Mouse (Mus musculus): ENCODE results near the gene Cacna1e. TPM values are rescaled to one million over a fixed set of nuclear protein-coding genes. Genes with fewer than 3 reads are reported as not detected.

The Cacna1e gene
- polyA plus RNA-seq, 1 experiment from 2014 or later = 2.3 TPM

DNA sequence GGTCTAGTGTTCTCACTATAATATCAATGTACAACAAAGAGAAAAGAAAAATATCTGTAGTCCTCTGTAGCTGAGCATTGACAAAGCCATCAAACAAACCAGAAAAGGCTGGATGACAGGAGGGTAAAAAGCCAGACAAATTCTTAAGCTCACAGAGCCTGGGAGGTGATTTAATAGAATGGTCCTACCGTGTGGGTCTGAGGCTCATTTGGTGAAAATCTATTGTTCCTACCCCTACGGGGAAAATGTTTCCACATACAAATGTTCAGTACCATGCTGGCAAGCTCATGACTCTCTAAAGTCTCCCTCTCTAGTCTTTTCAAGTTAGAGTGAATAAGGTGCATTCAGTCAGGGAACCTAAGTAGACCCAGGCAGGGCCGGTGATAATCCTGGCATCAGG lies 206.2 kb downstream of the Cacna1e start:
- Histone ChIP-seq H3K4me1 (ENCODE audit: control insufficient read depth, insufficient read depth, low read length) (no peaks in the 10 kb centered on the region), H3K27ac (ENCODE audit: low read length) (no peak overlapping the region), H3K27me3 (ENCODE audit: control insufficient read depth, insufficient read depth, low read length) (no peaks in the 10 kb centered on the region), H3K4me2 (replicated peaks; ENCODE audit: low read depth, low read length) (no peak overlapping the region), H3K9ac (replicated peaks; ENCODE audit: low read depth, low read length) (no peak overlapping the region), H3K36me3 (ENCODE audit: control insufficient read depth, insufficient read depth, low read length) (no peaks in the 10 kb centered on the region), H3K9me3 (ENCODE audit: control insufficient read depth, low read depth, low read length) (no peaks in the 10 kb centered on the region), H3K4me3 (ENCODE audit: low read depth, low read length) (no peak overlapping the region)
- no peak for ATAC-seq (ENCODE audit: insufficient number of reproducible peaks, insufficient read depth, low FRiP score, low read depth)
- WGBS = 88% methylated on average over 3 of the region's 3 CpGs

GRCm38 (mm10) chr1:154677677-154678076 lies 206.6 kb downstream of the Cacna1e start:
- Histone ChIP-seq H3K27me3 (ENCODE audit: control insufficient read depth, insufficient read depth, low read length) (no peaks in the 10 kb centered on the region), H3K4me2 (replicated peaks; ENCODE audit: low read depth, low read length) (no peak overlapping the region), H3K36me3 (ENCODE audit: control insufficient read depth, insufficient read depth, low read length) (no peaks in the 10 kb centered on the region), H3K4me3 (ENCODE audit: low read depth, low read length) (no peak overlapping the region), H3K9ac (replicated peaks; ENCODE audit: low read depth, low read length) (no peak overlapping the region), H3K4me1 (ENCODE audit: control insufficient read depth, insufficient read depth, low read length) (no peaks in the 10 kb centered on the region), H3K9me3 (ENCODE audit: control insufficient read depth, low read depth, low read length) (no peaks in the 10 kb centered on the region), H3K27ac (ENCODE audit: low read length) (no peak overlapping the region)
- ATAC-seq (ENCODE audit: insufficient number of reproducible peaks, insufficient read depth, low FRiP score, low read depth) = no peak
- 74% methylated on average over 2 of the region's 2 CpGs for WGBS

- H3K27ac ChIP-seq (ENCODE audit: low read length) = no peak overlapping the region
- H3K36me3 ChIP-seq (ENCODE audit: control insufficient read depth, insufficient read depth, low read length) = no peaks in the 10 kb centered on the region
- H3K4me3 ChIP-seq (ENCODE audit: low read depth, low read length) = no peak overlapping the region
- H3K27me3 ChIP-seq (ENCODE audit: control insufficient read depth, insufficient read depth, low read length) = no peaks in the 10 kb centered on the region
- no peak overlapping the region for H3K9ac ChIP-seq (replicated peaks; ENCODE audit: low read depth, low read length)
- H3K4me1 ChIP-seq (ENCODE audit: control insufficient read depth, insufficient read depth, low read length) = no peaks in the 10 kb centered on the region
- no peak overlapping the region for H3K4me2 ChIP-seq (replicated peaks; ENCODE audit: low read depth, low read length)
- H3K9me3 ChIP-seq (ENCODE audit: control insufficient read depth, low read depth, low read length) = no peaks in the 10 kb centered on the region
- no peak for ATAC-seq (ENCODE audit: insufficient number of reproducible peaks, insufficient read depth, low FRiP score, low read depth)
These were observed 220.6 kb downstream of the Cacna1e start for GRCm38 (mm10) chr1:154663721-154664120.

GRCm38 (mm10) chr1:154661977-154662376 lies 222.3 kb downstream of the Cacna1e start:
- no peaks in the 10 kb centered on the region for H3K4me1 ChIP-seq (ENCODE audit: control insufficient read depth, insufficient read depth, low read length)
- H3K27me3 ChIP-seq (ENCODE audit: control insufficient read depth, insufficient read depth, low read length) = no peaks in the 10 kb centered on the region
- no peak overlapping the region for H3K4me3 ChIP-seq (ENCODE audit: low read depth, low read length)
- ATAC-seq (ENCODE audit: insufficient number of reproducible peaks, insufficient read depth, low FRiP score, low read depth) = no peak
- no peak overlapping the region for H3K4me2 ChIP-seq (replicated peaks; ENCODE audit: low read depth, low read length)
- 76% methylated on average over 5 of the region's 5 CpGs for WGBS
- no peak overlapping the region for H3K9ac ChIP-seq (replicated peaks; ENCODE audit: low read depth, low read length)
- H3K27ac ChIP-seq (ENCODE audit: low read length) = no peak overlapping the region
- no peaks in the 10 kb centered on the region for H3K9me3 ChIP-seq (ENCODE audit: control insufficient read depth, low read depth, low read length)
- H3K36me3 ChIP-seq (ENCODE audit: control insufficient read depth, insufficient read depth, low read length) = no peaks in the 10 kb centered on the region

DNA sequence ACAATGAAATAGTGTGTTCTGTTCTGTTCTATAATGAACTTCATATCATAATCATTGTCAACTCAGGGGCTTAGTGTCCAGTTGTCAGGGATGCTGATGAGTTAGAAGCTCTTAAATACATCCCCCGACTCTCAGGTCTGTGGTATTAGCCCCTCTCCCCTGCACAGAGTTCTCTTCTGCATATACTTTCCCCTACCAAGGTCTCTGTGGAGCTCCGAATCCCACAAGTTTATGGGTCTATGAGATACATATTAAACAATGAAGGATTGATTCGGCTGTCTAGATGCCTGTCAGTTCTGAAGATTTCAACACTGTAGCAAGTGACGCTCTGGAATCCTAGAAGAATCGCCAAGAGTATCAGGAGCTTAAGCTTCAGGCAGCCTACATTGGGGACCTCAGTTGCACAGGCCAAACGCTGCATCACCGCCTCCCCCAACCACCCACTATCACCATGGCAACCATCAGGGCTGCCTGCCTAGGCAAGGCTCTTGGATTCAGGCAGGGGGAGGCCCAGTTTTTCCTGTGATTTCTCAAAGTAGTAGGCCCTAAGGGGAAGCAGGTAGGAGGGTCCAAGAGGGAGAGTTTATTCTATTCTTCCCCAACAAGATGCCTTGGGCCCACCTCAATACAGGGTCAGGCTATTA lies 223.0 kb downstream of the Cacna1e start:
- no peak overlapping the region for H3K27ac ChIP-seq (ENCODE audit: low read length)
- H3K27me3 ChIP-seq (ENCODE audit: control insufficient read depth, insufficient read depth, low read length) = no peaks in the 10 kb centered on the region
- no peaks in the 10 kb centered on the region for H3K4me1 ChIP-seq (ENCODE audit: control insufficient read depth, insufficient read depth, low read length)
- WGBS = 61% methylated on average over 7 of the region's 7 CpGs
- no peak overlapping the region for H3K9ac ChIP-seq (replicated peaks; ENCODE audit: low read depth, low read length)
- no peak for ATAC-seq (ENCODE audit: insufficient number of reproducible peaks, insufficient read depth, low FRiP score, low read depth)
- no peaks in the 10 kb centered on the region for H3K36me3 ChIP-seq (ENCODE audit: control insufficient read depth, insufficient read depth, low read length)
- H3K4me3 ChIP-seq (ENCODE audit: low read depth, low read length) = no peak overlapping the region
- no peak overlapping the region for H3K4me2 ChIP-seq (replicated peaks; ENCODE audit: low read depth, low read length)
- no peaks in the 10 kb centered on the region for H3K9me3 ChIP-seq (ENCODE audit: control insufficient read depth, low read depth, low read length)

GRCm38 (mm10) chr1:154657366-154657765 lies 226.9 kb downstream of the Cacna1e start:
- Histone ChIP-seq H3K4me1 (ENCODE audit: control insufficient read depth, insufficient read depth, low read length) (no peaks in the 10 kb centered on the region), H3K4me2 (replicated peaks; ENCODE audit: low read depth, low read length) (no peak overlapping the region), H3K36me3 (ENCODE audit: control insufficient read depth, insufficient read depth, low read length) (no peaks in the 10 kb centered on the region), H3K4me3 (ENCODE audit: low read depth, low read length) (no peak overlapping the region), H3K9me3 (ENCODE audit: control insufficient read depth, low read depth, low read length) (no peaks in the 10 kb centered on the region), H3K9ac (replicated peaks; ENCODE audit: low read depth, low read length) (no peak overlapping the region), H3K27ac (ENCODE audit: low read length) (no peak overlapping the region), H3K27me3 (ENCODE audit: control insufficient read depth, insufficient read depth, low read length) (no peaks in the 10 kb centered on the region)
- WGBS = 58% methylated on average over 5 of the region's 5 CpGs
- no peak for ATAC-seq (ENCODE audit: insufficient number of reproducible peaks, insufficient read depth, low FRiP score, low read depth)

DNA sequence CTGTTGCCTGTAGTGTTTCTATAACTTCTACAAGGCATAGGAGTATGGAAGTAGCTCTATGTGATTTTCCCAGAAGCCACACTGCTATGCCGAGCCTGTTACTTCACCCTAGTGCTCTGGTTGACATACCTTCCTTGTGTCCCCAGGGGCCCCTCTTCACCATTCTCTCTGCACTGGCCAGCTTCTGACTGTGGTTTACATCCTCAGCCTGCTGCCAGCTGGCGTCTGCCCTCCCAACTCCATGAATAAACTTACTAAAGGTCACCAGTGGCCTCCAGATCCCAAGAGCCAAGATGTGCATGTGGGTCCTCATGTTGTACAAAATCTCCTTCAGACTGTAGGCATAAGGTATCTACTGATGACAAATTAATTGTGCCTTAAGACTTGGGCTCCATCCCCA lies 230.3 kb downstream of the Cacna1e start:
- no peak overlapping the region for H3K4me3 ChIP-seq (ENCODE audit: low read depth, low read length)
- H3K9ac ChIP-seq (replicated peaks; ENCODE audit: low read depth, low read length) = no peak overlapping the region
- H3K9me3 ChIP-seq (ENCODE audit: control insufficient read depth, low read depth, low read length) = no peaks in the 10 kb centered on the region
- 80% methylated on average over 2 of the region's 2 CpGs for WGBS
- no peak overlapping the region for H3K27ac ChIP-seq (ENCODE audit: low read length)
- H3K4me1 ChIP-seq (ENCODE audit: control insufficient read depth, insufficient read depth, low read length) = no peaks in the 10 kb centered on the region
- ATAC-seq (ENCODE audit: insufficient number of reproducible peaks, insufficient read depth, low FRiP score, low read depth) = no peak
- no peaks in the 10 kb centered on the region for H3K27me3 ChIP-seq (ENCODE audit: control insufficient read depth, insufficient read depth, low read length)
- H3K4me2 ChIP-seq (replicated peaks; ENCODE audit: low read depth, low read length) = no peak overlapping the region
- no peaks in the 10 kb centered on the region for H3K36me3 ChIP-seq (ENCODE audit: control insufficient read depth, insufficient read depth, low read length)

DNA sequence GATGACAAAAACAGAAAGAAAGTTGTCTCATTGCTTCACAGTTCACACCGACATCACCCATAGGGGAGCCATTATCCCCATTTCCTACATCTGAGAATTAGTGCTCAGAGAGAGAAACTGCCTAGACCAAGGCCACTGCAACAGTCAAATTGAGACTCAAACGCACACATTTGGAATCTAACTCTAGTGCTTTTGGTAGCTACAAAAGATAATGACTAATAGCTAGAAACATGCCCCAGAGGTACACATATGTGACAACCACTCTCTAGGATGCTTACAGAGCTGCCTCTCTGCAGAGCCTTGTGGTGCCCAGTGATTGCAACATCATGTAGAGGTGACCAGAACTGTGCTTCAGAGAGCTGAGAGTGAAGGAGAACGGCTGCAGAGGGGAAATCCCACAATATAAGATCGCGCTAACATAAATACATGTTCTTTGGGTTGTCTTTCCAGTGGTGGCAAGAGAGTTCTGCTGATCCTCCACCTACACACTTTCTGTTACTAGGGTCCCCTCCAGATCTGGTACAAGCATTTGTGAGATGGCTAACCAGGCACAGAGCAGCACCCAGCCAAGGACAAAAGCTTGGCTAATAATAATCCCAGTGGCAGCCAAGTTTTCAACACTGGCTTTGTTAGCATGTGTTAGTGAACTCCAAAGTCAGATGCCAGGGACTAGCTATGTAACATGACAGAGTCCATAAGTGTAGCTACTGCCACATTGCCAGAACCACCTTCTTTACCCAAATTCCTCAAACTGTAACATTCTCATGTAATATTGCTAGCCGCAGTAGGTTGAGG lies 237.9 kb downstream of the Cacna1e start:
- Histone ChIP-seq H3K27me3 (ENCODE audit: control insufficient read depth, insufficient read depth, low read length) (no peaks in the 10 kb centered on the region), H3K36me3 (ENCODE audit: control insufficient read depth, insufficient read depth, low read length) (no peaks in the 10 kb centered on the region), H3K27ac (ENCODE audit: low read length) (no peak overlapping the region), H3K9me3 (ENCODE audit: control insufficient read depth, low read depth, low read length) (no peaks in the 10 kb centered on the region), H3K9ac (replicated peaks; ENCODE audit: low read depth, low read length) (no peak overlapping the region), H3K4me2 (replicated peaks; ENCODE audit: low read depth, low read length) (no peak overlapping the region), H3K4me3 (ENCODE audit: low read depth, low read length) (no peak overlapping the region), H3K4me1 (ENCODE audit: control insufficient read depth, insufficient read depth, low read length) (no peaks in the 10 kb centered on the region)
- 89% methylated on average over 6 of the region's 6 CpGs for WGBS
- ATAC-seq (ENCODE audit: insufficient number of reproducible peaks, insufficient read depth, low FRiP score, low read depth) = no peak
